Mouse (Mus musculus) heart, adult 2 months (tissue): ENCODE measurements around the gene Prpf38a.

Source experiments
- CTCF ChIP-seq: fragments of 200-600 bp; IDR thresholded peaks from 2 replicates; pipeline ENCODE4 v1.8.1; 2022; ENCODE audit warnings: antibody characterized with exemption, mild to moderate bottlenecking, moderate library complexity
- EP300 ChIP-seq: fragments of 200-500 bp; IDR thresholded peaks from 2 replicates; pipeline ENCODE4 v1.6.1; 2011; ENCODE audit warnings: low read depth, low read length, control low read depth; ENCODE audit not compliant: insufficient read depth

GRCm38 (mm10) chr4:108610935-108611334, 31.8 kb upstream of the Prpf38a start:
- TF ChIP-seq CTCF (no peak), EP300 (no peak)
